ENCODE assay signal across 9 mouse cellular contexts in the genomic region with DNA sequence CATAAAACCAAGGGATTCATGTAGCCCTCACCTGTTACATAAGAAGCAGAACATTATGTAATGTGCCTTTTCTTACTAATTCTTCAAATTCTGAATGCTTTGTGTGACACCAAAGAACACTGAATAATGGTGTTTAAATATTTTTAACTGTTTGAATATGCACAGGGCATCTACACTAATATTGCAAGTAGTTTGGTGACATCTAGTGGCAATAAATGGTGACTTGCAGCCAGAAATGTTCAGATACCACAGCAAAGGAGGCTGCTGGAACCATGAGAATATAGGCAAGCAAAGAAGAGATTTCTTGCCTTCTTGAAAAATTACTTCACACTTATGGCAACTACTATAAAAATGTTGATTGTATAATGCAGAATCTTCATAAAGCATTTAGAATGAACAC.
DNase-seq lines count a peak whose midpoint lies in the region; ATAC-seq and TF ChIP-seq lines count a peak whose summit lies in the region.
"Had no signal": no experiment of that assay in that cellular context is flagged by ENCODE, and none has a peak within 500 bp of the region (broad histone marks: within the 10 kb centered on the region; RNA-seq: fewer than 3 reads in every experiment).

No protein-coding gene starts in this region.

- peak; percentile 66 for DNase-seq in hindbrain, embryonic 11.5 days (ENCODE audit: low spot score)
- DNase-seq in hindbrain, embryonic 10.5 days (ENCODE audit: low spot score): no peak
- peak; percentile 30 for DNase-seq in retina, adult 2 months (ENCODE audit: low read depth, low spot score)
- no peak for DNase-seq in heart, postnatal 25 days (ENCODE audit: low spot score)

- H3K4me2 ChIP-seq in hindbrain, embryonic 11.5 days (replicated peaks; ENCODE audit: low read depth, low read length): no peak overlapping the region
- H3K4me2 ChIP-seq in kidney, embryonic 14.5 days (replicated peaks; ENCODE audit: low read depth, low read length): no peak overlapping the region
- H3K4me2 ChIP-seq: heart, embryonic 13.5 days had no signal

- ATAC-seq in hindbrain, embryonic 11.5 days (ENCODE audit: low FRiP score): peak; percentile 71; the same call in 1 of the 2 replicates
- 0 out of 2 replicates have a peak, but pooled peaks have one; percentile 42 for ATAC-seq in common myeloid progenitor, adult 5-6 weeks (replicated peaks; ENCODE audit: low read depth, poor library complexity, severe bottlenecking)
- peak; percentile 43; the same call in 1 of the 2 replicates for ATAC-seq in kidney, embryonic 14.5 days (ENCODE audit: low FRiP score, low TSS enrichment)
- ATAC-seq in inflammation-experienced regulatory T-cells, adult 6 months: no peak

- no peaks in the 10 kb centered on the region for H3K9me3 ChIP-seq in hindbrain, embryonic 11.5 days (ENCODE audit: control insufficient read depth, low read length)
- no peaks in the 10 kb centered on the region for H3K9me3 ChIP-seq in hindbrain, embryonic 10.5 days
- H3K9me3 ChIP-seq in E14TG2a.4 (ENCODE audit: low read length): 0 out of 2 replicates have a peak, but pooled peaks cover 5% of the 10 kb centered on the region
- no peaks in the 10 kb centered on the region for H3K9me3 ChIP-seq in kidney, embryonic 14.5 days (ENCODE audit: control insufficient read depth, low read length)
- H3K9me3 ChIP-seq: heart, embryonic 13.5 days had no signal

- intact Hi-C loops in heart, postnatal 25 days (cut with DNase I): loop anchor here (5.0 to 10.0 kb wide), 2 partner anchors 243 to 1816 kb away; no protein-coding TSS in a partner anchor

- H3K9ac ChIP-seq in hindbrain, embryonic 11.5 days (ENCODE audit: low read depth, low read length): no peak overlapping the region
- no peak overlapping the region for H3K9ac ChIP-seq in kidney, embryonic 14.5 days (ENCODE audit: low read depth, low read length)
- H3K9ac ChIP-seq: heart, embryonic 13.5 days had no signal

- no peaks in the 10 kb centered on the region for H3K36me3 ChIP-seq in hindbrain, embryonic 11.5 days (ENCODE audit: control insufficient read depth, insufficient read depth, low read length)
- no peaks in the 10 kb centered on the region for H3K36me3 ChIP-seq in hindbrain, embryonic 10.5 days
- H3K36me3 ChIP-seq in E14TG2a.4 (ENCODE audit: insufficient read depth, low read length): no peaks in the 10 kb centered on the region
- no peaks in the 10 kb centered on the region for H3K36me3 ChIP-seq in kidney, embryonic 14.5 days (ENCODE audit: control insufficient read depth, insufficient read depth, low read length)
- H3K36me3 ChIP-seq: heart, embryonic 13.5 days had no signal

- H3K27ac ChIP-seq in hindbrain, embryonic 11.5 days (ENCODE audit: low read depth, low read length): no peak overlapping the region
- H3K27ac ChIP-seq in hindbrain, embryonic 10.5 days: no peak overlapping the region
- H3K27ac ChIP-seq in kidney, embryonic 14.5 days (ENCODE audit: low read depth, low read length): no peak overlapping the region
- H3K27ac ChIP-seq: heart, embryonic 13.5 days had no signal

- H3K4me1 ChIP-seq in hindbrain, embryonic 11.5 days (replicated peaks; ENCODE audit: control insufficient read depth, insufficient read depth, low read length): no peaks in the 10 kb centered on the region
- peaks cover 9% of the 10 kb centered on the region for H3K4me1 ChIP-seq in hindbrain, embryonic 10.5 days (replicated peaks)
- no peaks in the 10 kb centered on the region for H3K4me1 ChIP-seq in E14TG2a.4 (replicated peaks; ENCODE audit: low read depth, low read length)
- H3K4me1 ChIP-seq in kidney, embryonic 14.5 days (ENCODE audit: control insufficient read depth, insufficient read depth, low read length): no peaks in the 10 kb centered on the region
- H3K4me1 ChIP-seq: heart, embryonic 13.5 days had no signal

- H3K4me3 ChIP-seq in hindbrain, embryonic 11.5 days (ENCODE audit: low read depth, low read length): no peak overlapping the region
- no peak overlapping the region for H3K4me3 ChIP-seq in hindbrain, embryonic 10.5 days
- H3K4me3 ChIP-seq in E14TG2a.4 (replicated peaks; ENCODE audit: low read length): no peak overlapping the region
- no peak overlapping the region for H3K4me3 ChIP-seq in kidney, embryonic 14.5 days (ENCODE audit: low read length)
- H3K4me3 ChIP-seq: heart, embryonic 13.5 days had no signal

- peak; percentile 38; the same call in 1 of the 2 replicates for TF ChIP-seq CTCF in E14TG2a.4 (conservative IDR thresholded peaks at IDR 0.05; ENCODE audit: low read length)

- H3K27me3 ChIP-seq in hindbrain, embryonic 11.5 days (ENCODE audit: control insufficient read depth, insufficient read depth, low read length): no peaks in the 10 kb centered on the region
- H3K27me3 ChIP-seq in hindbrain, embryonic 10.5 days (ENCODE audit: insufficient read depth, poor library complexity, severe bottlenecking): no peaks in the 10 kb centered on the region
- no peaks in the 10 kb centered on the region for H3K27me3 ChIP-seq in E14TG2a.4 (ENCODE audit: insufficient read depth, low read length)
- H3K27me3 ChIP-seq in kidney, embryonic 14.5 days (ENCODE audit: control insufficient read depth, insufficient read depth, low read length): no peaks in the 10 kb centered on the region
- H3K27me3 ChIP-seq: heart, embryonic 13.5 days had no signal

Comparison
In these comparisons a context has a peak if more than half of its experiments do, and no peak if none do; other contexts are left out.
1. DNase-seq: peak in hindbrain, embryonic 11.5 days (single experiment) and retina, adult 2 months (single experiment); none in hindbrain, embryonic 10.5 days (single experiment) and heart, postnatal 25 days (single experiment).